Mouse (Mus musculus) intestine, embryonic 14.5 days (tissue): Measurements from ENCODE around the gene Ldlrad1. TPM values are rescaled to one million over a fixed set of nuclear protein-coding genes. Genes with fewer than 3 reads are reported as not detected.

Source experiments
- ATAC-seq: fragments of 200-750 bp; cut with Nextera tagmentation; replicated peaks from 2 replicates; pipeline ENCODE4 v1.8.0; 2017; ENCODE audit warnings: low read depth, moderate number of reproducible peaks, moderate TSS enrichment, moderate library complexity; ENCODE audit not compliant: low FRiP score, low TSS enrichment
- DNase-seq: peaks from one replicate; pipeline ENCODE4 v3.0.0-alpha.2; 2018; ENCODE audit warnings: low spot score
- H3K27ac ChIP-seq: fragments of 300-500 bp; sonication (generic); 2 replicates; pipeline ENCODE4 v1.5.1; 2014; ENCODE audit warnings: low read depth, mild to moderate bottlenecking, control low read depth
- H3K27me3 ChIP-seq: fragments of 300-500 bp; sonication (generic); replicated peaks from 2 replicates; pipeline ENCODE4 v1.6.1; 2014; ENCODE audit warnings: low read length, control low read depth; ENCODE audit not compliant: control insufficient read depth, insufficient read depth
- H3K36me3 ChIP-seq: fragments of 300-500 bp; sonication (generic); 2 replicates; pipeline ENCODE4 v1.6.1; 2014; ENCODE audit warnings: low read length, control low read depth; ENCODE audit not compliant: control insufficient read depth, insufficient read depth
- H3K4me1 ChIP-seq: fragments of 300-500 bp; sonication (generic); replicated peaks from 2 replicates; pipeline ENCODE4 v1.6.1; 2014; ENCODE audit warnings: low read length, control low read depth, mixed read lengths; ENCODE audit not compliant: control insufficient read depth, insufficient read depth
- H3K4me2 ChIP-seq: fragments of 300-500 bp; sonication (generic); 2 replicates; pipeline ENCODE4 v1.6.1; 2014; ENCODE audit warnings: low read length
- H3K4me3 ChIP-seq: fragments of 300-500 bp; sonication (generic); 2 replicates; pipeline ENCODE4 v1.5.1; 2014; ENCODE audit warnings: low read depth, low read length, control low read depth, mixed read lengths
- H3K9ac ChIP-seq: fragments of 300-500 bp; sonication (generic); 2 replicates; pipeline ENCODE4 v1.6.1; 2014; ENCODE audit warnings: mild to moderate bottlenecking, low read length
- H3K9me3 ChIP-seq: fragments of 300-500 bp; sonication (generic); 2 replicates; pipeline ENCODE4 v1.6.1; 2016; ENCODE audit warnings: low read length, control low read depth; ENCODE audit not compliant: control insufficient read depth
- WGBS: fragments of 180-500 bp; shearing (Covaris S2); extraction: QIAGEN DNeasy Blood & Tissue Kit; methylation state at CpG from one replicate; pipeline ENCODE4 v1.1.7; 2014; 5-methylcytosine and 5-hydroxymethylcytosine counted together
- polyA plus RNA-seq: library from polyadenylated mRNA; unstranded; fragments of >200 nt; fragmentation: Nextera tagmentation; extraction: Ambion mirVana; gene quantifications from 2 replicates; pipeline ENCODE4 v1.2.1, GENCODE M21; 2014

The Ldlrad1 gene
- polyA plus RNA-seq, 1 experiment from 2014 or later, result not detected

DNA sequence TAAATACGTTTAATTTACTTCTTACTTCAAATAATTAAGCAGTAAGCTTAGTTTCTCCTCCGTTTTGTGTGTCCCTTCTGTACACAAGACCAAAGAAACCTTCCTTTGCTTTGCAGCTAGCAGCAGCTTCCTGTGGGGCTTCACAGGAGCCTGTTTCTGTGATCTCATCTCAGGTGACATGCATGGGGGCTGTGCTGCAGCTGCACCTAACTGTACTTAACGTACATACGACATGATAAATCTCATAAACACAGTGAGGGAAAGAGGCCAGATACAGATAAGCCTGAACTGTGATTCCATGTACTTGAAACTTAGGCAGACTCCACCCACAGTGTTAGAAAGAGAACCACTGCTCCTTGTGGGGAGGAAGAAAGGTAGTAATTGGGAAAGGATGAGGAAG is 51.0 kb downstream of the Ldlrad1 start:
- Histone ChIP-seq H3K4me1 (no peaks in the 10 kb centered on the region), H3K9me3 (peaks cover 3% of the 10 kb centered on the region; the same call in 1 of the 2 replicates), H3K36me3 (no peaks in the 10 kb centered on the region), H3K4me2 (no peak overlapping the region), H3K4me3 (no peak overlapping the region), H3K9ac (no peak overlapping the region), H3K27ac (no peak overlapping the region), H3K27me3 (no peaks in the 10 kb centered on the region)
- DNase-seq, result no peak
- ATAC-seq, result no peak
- WGBS, result 45% methylated on average over 4 of the region's 4 CpGs

Other genes with a start within 250 kb of the Ldlrad1 start
- gene Mrpl37, start 142.3 kb upstream of the Ldlrad1 start, polyA plus RNA-seq, result 118 and 121 TPM in 2 replicates
- gene Cyb5rl, start 142.2 kb upstream of the Ldlrad1 start, polyA plus RNA-seq, result 4.9 and 8.7 TPM in 2 replicates
- not detected in 2 replicates for gene Cdcp2, start 112.3 kb upstream of the Ldlrad1 start, polyA plus RNA-seq
- gene Tmem59, start 30.8 kb upstream of the Ldlrad1 start, polyA plus RNA-seq, result 346 and 367 TPM in 2 replicates
- 18.0 and 18.9 TPM in 2 replicates for gene Tceanc2, start 30.1 kb upstream of the Ldlrad1 start, polyA plus RNA-seq
- 62.7 and 65.8 TPM in 2 replicates for gene Lrrc42, start 44.4 kb downstream of the Ldlrad1 start, polyA plus RNA-seq
- gene Hspb11, start 44.4 kb downstream of the Ldlrad1 start, polyA plus RNA-seq, result 31.1 and 39.1 TPM in 2 replicates
- gene Dio1, start 98.0 kb downstream of the Ldlrad1 start, polyA plus RNA-seq, result 0.14 and 0.20 TPM in 2 replicates
- gene Yipf1, start 105.2 kb downstream of the Ldlrad1 start, polyA plus RNA-seq, result 54.3 and 60.2 TPM in 2 replicates
- 41.2 and 41.8 TPM in 2 replicates for gene Ndc1, start 158.6 kb downstream of the Ldlrad1 start, polyA plus RNA-seq
- gene Glis1, start 225.4 kb downstream of the Ldlrad1 start, polyA plus RNA-seq, result 0.43 and 1.4 TPM in 2 replicates